Mouse (Mus musculus) gastrocnemius, postnatal 10 days (tissue): ENCODE data around the gene Gbe1. TPM values are rescaled to one million over a fixed set of nuclear protein-coding genes. Genes with fewer than 3 reads are reported as not detected.

ENCODE experiments used
- DNase-seq: peaks from one replicate; pipeline ENCODE4 v3.0.0; 2021; ENCODE audit warnings: mixed read lengths
- long read RNA-seq, 2 experiments: library from polyadenylated mRNA; stranded (forward); transcript quantifications; one replicate each; pipeline ENCODE4 v2.0.0; 2021
- total RNA-seq, 2 experiments: library from RNA; stranded (reverse); gene quantifications; 2 replicates each; pipeline ENCODE4 v1.2.3; 2021

Gene Gbe1
- total RNA-seq: 10 to 100 TPM; 32.0 to 39.5 TPM
- long read RNA-seq, experiment 1, partial matches to known transcripts: 4 of 60 reads
- long read RNA-seq, experiment 1, other reads (novel, unspliced or antisense): 56 of 60 reads
- long read RNA-seq, experiment 2, partial matches to known transcripts: 3 of 62 reads
- long read RNA-seq, experiment 2, other reads (novel, unspliced or antisense): 59 of 62 reads

DNA sequence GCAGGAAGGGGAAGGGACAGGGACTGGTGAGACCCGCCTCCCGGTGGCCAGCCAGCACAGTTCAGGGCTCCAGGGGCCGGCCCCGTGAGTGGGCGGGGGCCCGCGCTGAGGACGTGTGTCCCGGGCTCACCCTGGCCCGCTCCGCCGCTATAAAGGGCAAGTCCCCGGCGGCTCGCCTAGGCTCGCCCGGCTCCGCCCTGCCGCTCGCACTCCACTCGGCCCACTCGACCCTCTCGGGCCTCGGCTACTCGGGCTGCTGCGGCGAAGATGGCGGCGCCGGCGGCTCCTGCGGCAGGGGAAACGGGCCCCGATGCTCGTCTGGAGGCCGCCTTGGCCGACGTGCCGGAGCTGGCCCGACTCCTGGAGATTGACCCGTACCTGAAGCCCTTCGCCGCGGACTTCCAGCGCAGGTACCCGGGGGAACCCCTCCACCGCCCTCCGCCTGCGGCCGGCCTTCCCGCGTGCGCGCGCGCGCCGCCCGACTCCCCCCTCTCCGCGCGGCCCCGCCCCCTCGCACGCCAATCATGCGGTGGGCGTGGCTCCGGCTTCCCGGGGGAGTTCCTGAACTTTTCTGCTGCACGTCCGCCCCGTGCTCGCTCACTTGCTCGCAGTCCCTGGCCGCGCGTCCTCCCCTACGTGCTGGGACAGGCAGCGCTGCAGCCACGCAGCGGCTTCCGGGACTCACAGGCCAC lies at the start of gene Gbe1:
Gene Gbe1 (plus strand): TSS at position 64 of the 692 bp plus-strand sequence.
- peak; percentile 94 for DNase-seq

- DNase-seq: no peak
These were observed 3.1 kb upstream of the Gbe1 start for GRCm38 (mm10) chr16:70310691-70311090.

- DNase-seq: no peak
These were observed 258 bp upstream of the Gbe1 start for GRCm38 (mm10) chr16:70313496-70313885.

- no peak for DNase-seq
These were observed 805 bp downstream of the Gbe1 start for GRCm38 (mm10) chr16:70314578-70314930.

GRCm38 (mm10) chr16:70315261-70315660 lies 1.5 kb downstream of the Gbe1 start:
- DNase-seq: no peak

DNA sequence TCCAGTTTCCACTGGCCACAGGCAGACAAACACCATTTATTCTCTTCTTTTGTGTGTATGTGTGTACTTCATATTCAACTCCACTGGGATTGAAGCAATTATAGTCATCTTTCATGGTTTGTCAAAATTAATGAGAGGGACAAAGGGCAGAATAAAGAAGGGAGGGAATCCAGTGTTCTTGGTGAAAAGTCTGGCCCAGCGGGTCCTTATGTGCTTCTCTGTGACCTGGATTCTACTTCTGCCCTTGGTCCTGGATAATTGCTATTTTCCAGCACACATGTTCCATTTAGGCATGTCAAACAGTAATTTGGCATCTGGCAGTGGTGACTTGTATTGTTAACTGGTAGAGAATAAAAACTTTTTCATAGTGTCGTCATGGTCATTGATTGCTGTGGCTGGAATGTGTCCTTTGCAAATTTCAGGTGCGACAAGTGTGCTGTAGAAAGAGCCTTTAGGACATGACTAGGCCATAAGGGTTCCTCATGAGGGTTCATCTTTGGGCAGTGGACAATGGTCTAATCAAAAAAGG lies 2.2 kb downstream of the Gbe1 start:
- no peak for DNase-seq

- no peak for DNase-seq
These were observed 5.6 kb downstream of the Gbe1 start for GRCm38 (mm10) chr16:70319388-70319787.

- no peak for DNase-seq
These were observed 7.0 kb downstream of the Gbe1 start for GRCm38 (mm10) chr16:70320612-70321280.

DNA sequence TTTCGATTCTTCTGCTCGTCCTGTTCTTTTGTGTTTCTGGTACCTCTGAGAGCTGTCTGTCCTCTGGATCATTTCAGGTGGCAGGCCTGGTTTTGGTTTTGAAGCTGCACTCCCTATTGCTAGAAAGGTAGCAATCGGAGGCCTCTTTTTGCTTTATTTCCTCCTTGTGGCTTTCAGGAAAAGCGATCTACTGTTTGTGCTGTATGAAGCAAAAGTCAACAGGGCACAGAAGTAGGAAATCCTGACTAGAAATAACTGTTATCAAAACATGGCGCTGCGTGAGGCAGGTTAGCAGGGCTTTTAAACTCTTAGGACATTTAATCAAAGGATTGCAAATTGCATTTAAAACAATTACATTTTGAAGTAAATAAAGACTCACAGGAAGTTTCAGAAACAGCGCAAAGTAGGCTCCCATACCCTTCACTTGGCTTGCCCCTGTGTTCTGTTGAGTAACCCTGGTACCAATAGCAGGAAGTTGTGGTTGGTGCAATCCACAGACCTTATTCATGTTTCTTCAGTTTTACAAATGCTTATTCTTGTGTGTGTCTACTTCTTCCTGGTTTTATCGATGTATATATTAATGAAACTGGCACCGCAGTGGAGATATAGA lies 12.7 kb downstream of the Gbe1 start:
- no peak for DNase-seq

GRCm38 (mm10) chr16:70328566-70328965 lies 14.8 kb downstream of the Gbe1 start:
- DNase-seq: no peak

GRCm38 (mm10) chr16:70329036-70329435 lies 15.3 kb downstream of the Gbe1 start:
- no peak for DNase-seq

- no peak for DNase-seq
These were observed 15.7 kb downstream of the Gbe1 start for GRCm38 (mm10) chr16:70329471-70329870.

GRCm38 (mm10) chr16:70330007-70330406 lies 16.3 kb downstream of the Gbe1 start:
- DNase-seq: no peak

GRCm38 (mm10) chr16:70330626-70331275 lies 17.0 kb downstream of the Gbe1 start:
- DNase-seq: no peak

- DNase-seq: no peak
These were observed 21.1 kb downstream of the Gbe1 start for GRCm38 (mm10) chr16:70334812-70335211.

DNA sequence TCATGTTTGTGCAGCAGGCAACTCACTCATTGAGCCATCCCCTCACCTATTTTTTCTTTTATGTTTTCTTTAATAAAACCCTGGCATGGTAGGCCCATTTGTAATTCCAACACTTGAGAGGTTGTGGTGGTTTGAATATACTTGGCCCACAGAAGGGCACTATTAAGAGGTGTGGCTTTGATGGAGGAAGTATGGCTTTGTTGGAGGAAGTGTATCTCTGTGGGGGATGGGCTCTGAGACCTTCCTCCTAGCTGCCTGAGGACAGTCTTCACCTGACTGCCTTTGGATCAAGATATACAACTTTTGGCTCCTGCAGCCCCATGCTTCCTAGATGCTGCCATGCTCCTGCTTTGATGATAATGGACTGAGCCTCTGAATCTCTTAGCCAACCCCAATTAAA lies 21.7 kb downstream of the Gbe1 start:
- no peak for DNase-seq

- DNase-seq: no peak
These were observed 23.9 kb downstream of the Gbe1 start for GRCm38 (mm10) chr16:70337661-70338060.

GRCm38 (mm10) chr16:70344496-70344895 lies 30.7 kb downstream of the Gbe1 start:
- no peak for DNase-seq

- DNase-seq: no peak
These were observed 31.9 kb downstream of the Gbe1 start for GRCm38 (mm10) chr16:70345607-70346006.

- no peak for DNase-seq
These were observed 36.3 kb downstream of the Gbe1 start for GRCm38 (mm10) chr16:70350011-70350410.

GRCm38 (mm10) chr16:70351641-70352280 lies 38.0 kb downstream of the Gbe1 start:
- DNase-seq: no peak

- no peak for DNase-seq
These were observed 38.8 kb downstream of the Gbe1 start for GRCm38 (mm10) chr16:70352571-70352970.
